Mouse (Mus musculus) myocyte (in vitro differentiated cells): ENCODE measurements around the gene Rbbp5. TPM values are rescaled to one million over a fixed set of nuclear protein-coding genes. Genes with fewer than 3 reads are reported as not detected.

Source experiments
- H3K27me3 ChIP-seq: one replicate; pipeline ENCODE4 v1.6.1; 2011; ENCODE audit not compliant: control insufficient read depth, insufficient read depth, insufficient read length
- H3K36me3 ChIP-seq: one replicate; pipeline ENCODE4 v1.6.1; 2011; ENCODE audit not compliant: control insufficient read depth, insufficient read depth
- H3K4me2 ChIP-seq: one replicate; pipeline ENCODE4 v1.6.1; 2011; ENCODE audit warnings: low read depth, control low read depth
- H3K4me3 ChIP-seq: one replicate; pipeline ENCODE4 v1.5.1; 2011; ENCODE audit warnings: mild to moderate bottlenecking, control low read depth, moderate library complexity
- H3K79me2 ChIP-seq: one replicate; pipeline ENCODE4 v1.6.1; 2011; ENCODE audit not compliant: control insufficient read depth, insufficient read depth
- H3ac ChIP-seq: one replicate; pipeline ENCODE4 v1.6.1; 2011; ENCODE audit not compliant: control insufficient read depth, insufficient read length
- CEBPB ChIP-seq: IDR thresholded peaks from 2 replicates; pipeline ENCODE4 v1.6.1; 2011; ENCODE audit warnings: mild to moderate bottlenecking, moderate library complexity; ENCODE audit not compliant: poor library complexity, insufficient read depth, severe bottlenecking
- E2F4 ChIP-seq: IDR thresholded peaks from one replicate; pipeline ENCODE4 v1.6.1; 2011; ENCODE audit warnings: mild to moderate bottlenecking, control low read depth, moderate library complexity; ENCODE audit not compliant: insufficient read depth
- MAX ChIP-seq: IDR thresholded peaks from one replicate; pipeline ENCODE4 v1.6.1; 2011; ENCODE audit warnings: low read depth, mild to moderate bottlenecking, control low read depth
- MYOD1 ChIP-seq, 3 experiments: IDR thresholded peaks; one replicate each; pipeline ENCODE4 v1.6.1; 2011; ENCODE audit warnings: control low read depth in 2 of 3, low read depth in 2 of 3, mild to moderate bottlenecking in 2 of 3, moderate library complexity in 1 of 3; ENCODE audit not compliant: insufficient read length in 2 of 3, control insufficient read depth in 1 of 3
- MYOG ChIP-seq, 3 experiments: IDR thresholded peaks; one replicate each; pipeline ENCODE4 v1.6.1; 2011; ENCODE audit warnings: control low read depth in 2 of 3, low read depth in 2 of 3, mild to moderate bottlenecking in 2 of 3; ENCODE audit not compliant: insufficient read length in 2 of 3, control insufficient read depth in 1 of 3, insufficient read depth in 1 of 3
- POLR2A ChIP-seq: IDR thresholded peaks from one replicate; pipeline ENCODE4 v1.6.1; 2011; ENCODE audit warnings: low read depth, mild to moderate bottlenecking, control low read depth, moderate library complexity; ENCODE audit not compliant: insufficient read length
- POLR2AphosphoS2 ChIP-seq: IDR thresholded peaks from one replicate; pipeline ENCODE4 v1.6.1; 2011; ENCODE audit warnings: low read depth, control low read depth; ENCODE audit not compliant: insufficient read length
- REST ChIP-seq: IDR thresholded peaks from one replicate; pipeline ENCODE4 v1.6.1; 2011; ENCODE audit warnings: mild to moderate bottlenecking, control low read depth, moderate library complexity; ENCODE audit not compliant: insufficient read depth, insufficient read length
- SRF ChIP-seq: IDR thresholded peaks from one replicate; pipeline ENCODE4 v1.6.1; 2011; ENCODE audit warnings: low read depth; ENCODE audit not compliant: control insufficient read depth, insufficient read length
- TCF12 ChIP-seq: IDR thresholded peaks from one replicate; pipeline ENCODE4 v1.6.1; 2011; ENCODE audit warnings: mild to moderate bottlenecking, control low read depth; ENCODE audit not compliant: poor library complexity, insufficient read depth, severe bottlenecking
- TCF3 ChIP-seq: IDR thresholded peaks from one replicate; pipeline ENCODE4 v1.6.1; 2011; ENCODE audit warnings: low read depth, control low read depth; ENCODE audit not compliant: insufficient read length
- USF1 ChIP-seq: IDR thresholded peaks from one replicate; pipeline ENCODE4 v1.6.1; 2011; ENCODE audit warnings: low read depth, mild to moderate bottlenecking, control low read depth, moderate library complexity
- polyA plus RNA-seq: library from polyadenylated mRNA; unstranded; fragments of >200 nt; fragmentation: generic; extraction: Trizol; gene quantifications from one replicate; pipeline ENCODE4 v1.2.1, GENCODE M21; 2012; ENCODE audit warnings: missing spikeins

Rbbp5 gene
- 27.3 TPM for polyA plus RNA-seq

- Histone ChIP-seq H3K79me2 (peaks cover 61% of the 10 kb centered on the region), H3K27me3 (no peaks in the 10 kb centered on the region), H3K4me2 (peak within 1 kb of the TSS; percentile 82), H3ac (peak within 1 kb of the TSS; percentile 40), H3K4me3 (peak within 1 kb of the TSS; percentile 71), H3K36me3 (no peaks in the 10 kb centered on the region)
- TF ChIP-seq TCF3 (no peak), SRF (no peak), POLR2AphosphoS2 (peak; percentile 58), E2F4 (peak; percentile 78), MAX (peak; percentile 99), POLR2A (peak; percentile 62), TCF12 (no peak), MYOG (IDR thresholded peaks at IDR 0.05; ENCODE audit: control insufficient read depth in 1 of 3, insufficient read depth in 1 of 3, insufficient read length in 2 of 3, low read depth in 2 of 3) (no peak), REST (peak; percentile 10)
Observed at GRCm38 (mm10) chr1:132476928-132477691, at the start of gene Rbbp5. TSS of gene Rbbp5 (plus strand) at chr1:132477365.

GRCm38 (mm10) chr1:132430818-132431217 is 46.3 kb upstream of the Rbbp5 start:
- H3ac ChIP-seq = no peak overlapping the region
- H3K4me2 ChIP-seq = no peak overlapping the region
- no peak for TF ChIP-seq POLR2AphosphoS2
- no peak for TF ChIP-seq POLR2A
- TF ChIP-seq CEBPB = no peak
- TF ChIP-seq SRF = no peak
- TF ChIP-seq MAX = no peak
- TF ChIP-seq MYOD1 (IDR thresholded peaks at IDR 0.05; ENCODE audit: control insufficient read depth in 1 of 3, insufficient read length in 2 of 3, low read depth in 2 of 3) = no peak
- no peak for TF ChIP-seq TCF3
- no peak for TF ChIP-seq TCF12
- TF ChIP-seq E2F4 = no peak
- no peak for TF ChIP-seq MYOG (IDR thresholded peaks at IDR 0.05; ENCODE audit: control insufficient read depth in 1 of 3, insufficient read depth in 1 of 3, insufficient read length in 2 of 3, low read depth in 2 of 3)
- H3K79me2 ChIP-seq = peaks cover 34% of the 10 kb centered on the region
- H3K4me3 ChIP-seq = no peak overlapping the region
- peaks cover 11% of the 10 kb centered on the region for H3K36me3 ChIP-seq
- H3K27me3 ChIP-seq = no peaks in the 10 kb centered on the region

GRCm38 (mm10) chr1:132431716-132432115 is 45.4 kb upstream of the Rbbp5 start:
- no peak overlapping the region for H3ac ChIP-seq
- no peak overlapping the region for H3K4me3 ChIP-seq
- TF ChIP-seq CEBPB (no peak), MYOD1 (IDR thresholded peaks at IDR 0.05; ENCODE audit: control insufficient read depth in 1 of 3, insufficient read length in 2 of 3, low read depth in 2 of 3) (peak in 1 of 3 experiments; percentile 1)
- peak overlapping the region; percentile 58 for H3K4me2 ChIP-seq
- H3K79me2 ChIP-seq = peaks cover 28% of the 10 kb centered on the region
- H3K27me3 ChIP-seq = no peaks in the 10 kb centered on the region
- peaks cover 11% of the 10 kb centered on the region for H3K36me3 ChIP-seq

GRCm38 (mm10) chr1:132433349-132433748 is 43.8 kb upstream of the Rbbp5 start:
- H3ac ChIP-seq = no peak overlapping the region
- peaks cover 22% of the 10 kb centered on the region for H3K79me2 ChIP-seq
- peaks cover 7% of the 10 kb centered on the region for H3K36me3 ChIP-seq
- no peaks in the 10 kb centered on the region for H3K27me3 ChIP-seq
- no peak overlapping the region for H3K4me2 ChIP-seq
- TF ChIP-seq SRF = no peak
- no peak for TF ChIP-seq POLR2A
- no peak for TF ChIP-seq USF1
- no peak for TF ChIP-seq CEBPB
- peak in 2 of 3 experiments; percentile 3 to 7 for TF ChIP-seq MYOD1 (IDR thresholded peaks at IDR 0.05; ENCODE audit: control insufficient read depth in 1 of 3, insufficient read length in 2 of 3, low read depth in 2 of 3)
- H3K4me3 ChIP-seq = no peak overlapping the region

GRCm38 (mm10) chr1:132434032-132434431 is 43.1 kb upstream of the Rbbp5 start:
- no peak overlapping the region for H3K4me3 ChIP-seq
- H3K4me2 ChIP-seq = no peak overlapping the region
- peaks cover 7% of the 10 kb centered on the region for H3K36me3 ChIP-seq
- H3K27me3 ChIP-seq = no peaks in the 10 kb centered on the region
- no peak for TF ChIP-seq TCF3
- TF ChIP-seq POLR2AphosphoS2 = no peak
- TF ChIP-seq POLR2A = no peak
- TF ChIP-seq SRF = no peak
- no peak for TF ChIP-seq E2F4
- no peak for TF ChIP-seq USF1
- no peak for TF ChIP-seq TCF12
- no peak for TF ChIP-seq REST
- no peak for TF ChIP-seq MAX
- TF ChIP-seq CEBPB = no peak
- TF ChIP-seq MYOD1 (IDR thresholded peaks at IDR 0.05; ENCODE audit: control insufficient read depth in 1 of 3, insufficient read length in 2 of 3, low read depth in 2 of 3) = no peak
- TF ChIP-seq MYOG (IDR thresholded peaks at IDR 0.05; ENCODE audit: control insufficient read depth in 1 of 3, insufficient read depth in 1 of 3, insufficient read length in 2 of 3, low read depth in 2 of 3) = no peak
- H3K79me2 ChIP-seq = peaks cover 16% of the 10 kb centered on the region
- no peak overlapping the region for H3ac ChIP-seq
